Mouse (Mus musculus) liver, embryonic 14.5 days (tissue): ENCODE measurements around the gene Col12a1.

ENCODE experiments used
- CTCF ChIP-seq: IDR thresholded peaks from 2 replicates; pipeline ENCODE4 v1.5.1; 2016; ENCODE audit warnings: antibody characterized with exemption, low read depth, control low read depth
- EP300 ChIP-seq: IDR thresholded peaks from 2 replicates; pipeline ENCODE4 v1.6.1; 2016; ENCODE audit warnings: antibody characterized with exemption, low read depth

GRCm38 (mm10) chr9:79760076-79760475, 41.4 kb upstream of the Col12a1 start:
- TF ChIP-seq CTCF (no peak), EP300 (no peak)
